Mouse (Mus musculus): Measurements from ENCODE around the gene CN725425.

- no peak for TF ChIP-seq FLI1 (IDR thresholded peaks at IDR 0.05; ENCODE audit: low read length)
- TF ChIP-seq GATA1 (IDR thresholded peaks at IDR 0.05; ENCODE audit: borderline replicate concordance, low read length) = no peak
Observed at GRCm38 (mm10) chr15:91251544-91252408, 52.5 kb downstream of the CN725425 start.

All from megakaryocyte, embryonic 14.5 days (primary cell).